Mouse (Mus musculus): Measurements from ENCODE around the gene Leng9.

- TF ChIP-seq CTCF (IDR thresholded peaks at IDR 0.05) (no peak), EP300 (IDR thresholded peaks at IDR 0.05) (no peak)
Observed at GRCm38 (mm10) chr7:4144766-4145551, 5.2 kb downstream of the Leng9 start.
